Mouse (Mus musculus) midbrain, embryonic 12.5 days (tissue): Measurements from ENCODE around the gene Hdac9. TPM values are rescaled to one million over a fixed set of nuclear protein-coding genes. Genes with fewer than 3 reads are reported as not detected.

ENCODE experiments used
- ATAC-seq: fragments of 200-750 bp; cut with Nextera tagmentation; 2 replicates; pipeline ENCODE4 v1.8.0; 2017; ENCODE audit warnings: low read depth, moderate TSS enrichment, moderate library complexity; ENCODE audit not compliant: low FRiP score
- H3K27ac ChIP-seq: fragments of 300-500 bp; sonication (generic); replicated peaks from 2 replicates; pipeline ENCODE4 v1.5.1; 2016; ENCODE audit warnings: mild to moderate bottlenecking
- H3K27me3 ChIP-seq: fragments of 300-500 bp; sonication (generic); 2 replicates; pipeline ENCODE4 v1.6.1; 2016; ENCODE audit warnings: mild to moderate bottlenecking
- H3K36me3 ChIP-seq: fragments of 300-500 bp; sonication (generic); 2 replicates; pipeline ENCODE4 v1.6.1; 2016
- H3K4me1 ChIP-seq: fragments of 300-500 bp; sonication (generic); 2 replicates; pipeline ENCODE4 v1.6.1; 2016
- H3K4me2 ChIP-seq: fragments of 300-500 bp; sonication (generic); replicated peaks from 2 replicates; pipeline ENCODE4 v1.6.1; 2016; ENCODE audit warnings: mild to moderate bottlenecking, moderate library complexity
- H3K4me3 ChIP-seq: fragments of 300-500 bp; sonication (generic); 2 replicates; pipeline ENCODE4 v1.5.1; 2016; ENCODE audit warnings: mild to moderate bottlenecking
- H3K9ac ChIP-seq: fragments of 300-500 bp; sonication (generic); replicated peaks from 2 replicates; pipeline ENCODE4 v1.6.1; 2016; ENCODE audit warnings: mild to moderate bottlenecking, moderate library complexity
- H3K9me3 ChIP-seq: fragments of 300-500 bp; sonication (generic); 2 replicates; pipeline ENCODE4 v1.6.1; 2016; ENCODE audit warnings: mild to moderate bottlenecking
- WGBS: fragments of 180-500 bp; shearing (Covaris S2); methylation state at CpG from one replicate; pipeline ENCODE4 v1.1.7; 2016; 5-methylcytosine and 5-hydroxymethylcytosine counted together
- polyA plus RNA-seq: library from polyadenylated mRNA; unstranded; fragments of >200 nt; fragmentation: Nextera tagmentation; extraction: Ambion mirVana; gene quantifications from 2 replicates; pipeline ENCODE4 v1.2.1, GENCODE M21; 2016

The Hdac9 gene
- polyA plus RNA-seq, 1 experiment from 2014 or later: 14.4 TPM

DNA sequence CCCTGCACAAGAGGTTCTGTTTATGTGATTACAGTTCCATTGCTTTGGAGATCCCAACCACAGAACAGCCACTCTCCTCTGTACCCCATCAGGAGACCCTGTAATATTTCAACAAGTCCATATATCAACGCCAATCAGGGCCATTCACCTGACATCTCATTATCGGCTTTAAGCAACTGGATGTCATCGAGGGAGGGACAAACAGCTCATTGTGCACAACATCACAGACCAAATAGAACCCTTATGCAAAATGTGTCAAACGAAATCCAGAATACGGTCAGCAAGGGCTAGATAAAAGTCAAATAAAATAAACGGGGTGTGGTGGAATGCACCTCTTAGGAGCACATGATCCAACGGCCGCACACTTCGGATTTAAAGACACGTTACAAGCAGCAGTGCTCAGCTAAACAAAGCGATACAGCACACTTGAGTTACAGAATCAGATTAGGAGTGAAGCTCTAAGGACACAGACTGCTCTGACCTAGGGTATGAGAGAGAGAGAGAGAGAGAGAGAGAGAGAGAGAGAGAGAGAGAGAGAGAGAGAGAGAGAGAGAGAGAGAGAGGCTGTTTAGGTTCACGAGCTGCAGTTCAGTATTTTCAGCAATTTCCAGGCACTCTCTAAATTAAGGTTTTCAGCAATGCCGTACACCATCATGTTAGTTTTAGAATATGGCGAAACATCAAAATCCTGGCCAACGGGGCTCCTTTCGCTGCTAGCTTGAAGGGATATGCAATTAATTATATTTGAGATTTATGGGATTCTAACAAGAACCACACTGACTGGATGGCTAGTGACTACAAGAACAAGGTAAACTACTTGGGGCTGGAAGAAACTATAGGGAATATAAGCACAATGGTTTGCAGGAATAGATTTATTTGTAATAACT is 279.4 kb downstream of the Hdac9 start:
- no peaks in the 10 kb centered on the region for H3K36me3 ChIP-seq
- no peak overlapping the region for H3K9ac ChIP-seq
- no peak overlapping the region for H3K4me3 ChIP-seq
- H3K27ac ChIP-seq: no peak overlapping the region
- 83% methylated on average over 16 of the region's 16 CpGs for WGBS
- no peaks in the 10 kb centered on the region for H3K27me3 ChIP-seq
- ATAC-seq: no peak
- H3K4me2 ChIP-seq: no peak overlapping the region
- H3K9me3 ChIP-seq: no peaks in the 10 kb centered on the region
- H3K4me1 ChIP-seq: 0 out of 2 replicates have a peak, but pooled peaks cover 6% of the 10 kb centered on the region

GRCm38 (mm10) chr12:34619101-34619500 is 297.8 kb downstream of the Hdac9 start:
- Histone ChIP-seq H3K4me2 (no peak overlapping the region), H3K27ac (no peak overlapping the region), H3K4me1 (no peaks in the 10 kb centered on the region), H3K9ac (no peak overlapping the region), H3K27me3 (no peaks in the 10 kb centered on the region), H3K36me3 (no peaks in the 10 kb centered on the region), H3K9me3 (no peaks in the 10 kb centered on the region), H3K4me3 (no peak overlapping the region)
- WGBS: 87% methylated on average over 5 of the region's 5 CpGs
- ATAC-seq: no peak

- H3K4me2 ChIP-seq: no peak overlapping the region
- no peaks in the 10 kb centered on the region for H3K9me3 ChIP-seq
- no peak overlapping the region for H3K9ac ChIP-seq
- no peaks in the 10 kb centered on the region for H3K36me3 ChIP-seq
- no peak overlapping the region for H3K27ac ChIP-seq
- 82% methylated on average over 3 of the region's 3 CpGs for WGBS
- no peak for ATAC-seq
- H3K4me3 ChIP-seq: no peak overlapping the region
- H3K27me3 ChIP-seq: no peaks in the 10 kb centered on the region
- no peaks in the 10 kb centered on the region for H3K4me1 ChIP-seq
These were observed 298.6 kb downstream of the Hdac9 start for GRCm38 (mm10) chr12:34618321-34618720.

DNA sequence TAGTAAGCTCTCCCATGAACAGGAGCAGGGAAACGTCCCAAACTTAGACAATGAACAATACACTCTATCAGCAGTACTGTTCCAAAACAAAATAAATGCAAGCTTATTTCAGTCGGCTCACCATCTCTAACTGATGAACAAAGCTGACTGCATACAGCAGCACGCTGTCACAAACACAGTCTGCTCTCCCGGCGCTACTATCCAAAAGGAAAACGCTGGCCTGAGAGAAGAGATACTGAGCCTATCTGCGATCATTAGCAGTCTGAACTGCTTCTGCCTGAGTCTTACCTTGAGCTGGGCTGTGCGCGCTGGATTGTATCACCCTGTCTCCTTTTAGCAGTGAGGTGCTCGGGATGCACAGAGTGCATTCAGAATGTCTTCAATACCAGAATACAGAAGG is 299.1 kb downstream of the Hdac9 start:
- Histone ChIP-seq H3K27me3 (no peaks in the 10 kb centered on the region), H3K4me1 (no peaks in the 10 kb centered on the region), H3K4me2 (no peak overlapping the region), H3K9me3 (no peaks in the 10 kb centered on the region), H3K36me3 (no peaks in the 10 kb centered on the region), H3K9ac (no peak overlapping the region), H3K27ac (no peak overlapping the region), H3K4me3 (no peak overlapping the region)
- WGBS: 83% methylated on average over 10 of the region's 10 CpGs
- no peak for ATAC-seq

DNA sequence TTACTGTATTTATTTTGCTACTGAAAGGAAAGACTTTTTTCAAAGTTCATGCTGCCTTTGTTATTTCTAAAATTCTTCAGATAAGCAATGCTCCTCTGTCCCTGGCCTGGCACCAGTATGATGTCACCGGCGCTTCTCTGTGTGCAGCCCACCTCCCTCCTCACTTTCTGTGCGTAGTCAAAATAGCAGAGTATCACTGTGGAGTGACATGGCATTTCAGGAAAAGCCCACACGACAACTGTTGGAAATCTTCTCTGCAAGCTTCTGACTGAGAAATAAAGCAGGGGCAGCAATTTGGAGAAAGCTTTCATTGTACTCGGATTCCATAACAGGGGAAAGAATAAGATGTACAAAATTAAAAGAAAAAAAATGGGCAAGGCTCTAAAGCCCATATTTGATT is 302.1 kb downstream of the Hdac9 start:
- no peaks in the 10 kb centered on the region for H3K27me3 ChIP-seq
- H3K4me2 ChIP-seq: no peak overlapping the region
- H3K9ac ChIP-seq: no peak overlapping the region
- no peaks in the 10 kb centered on the region for H3K36me3 ChIP-seq
- WGBS: 80% methylated on average over 5 of the region's 5 CpGs
- H3K27ac ChIP-seq: no peak overlapping the region
- no peak for ATAC-seq
- H3K9me3 ChIP-seq: no peaks in the 10 kb centered on the region
- H3K4me3 ChIP-seq: no peak overlapping the region
- no peaks in the 10 kb centered on the region for H3K4me1 ChIP-seq

DNA sequence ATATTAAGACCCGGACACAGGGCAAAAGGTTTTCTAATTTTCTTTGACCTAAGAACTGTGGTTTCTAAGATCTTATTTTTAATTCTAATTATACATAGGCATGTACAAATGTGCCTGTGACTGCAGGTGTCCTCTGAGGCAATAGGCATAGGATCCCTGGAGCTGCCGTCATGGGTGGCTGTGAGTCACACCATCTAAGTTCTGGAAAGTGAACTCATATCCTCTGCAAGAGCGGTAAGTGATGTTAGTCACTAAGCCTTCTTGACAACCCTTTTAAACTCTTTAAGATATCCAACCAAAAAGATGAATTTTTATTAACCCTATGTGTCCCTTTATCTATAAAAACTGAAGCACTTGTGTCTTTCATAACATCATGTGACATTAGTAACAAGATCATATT is 304.4 kb downstream of the Hdac9 start:
- no peaks in the 10 kb centered on the region for H3K9me3 ChIP-seq
- H3K27ac ChIP-seq: no peak overlapping the region
- H3K4me2 ChIP-seq: no peak overlapping the region
- no peaks in the 10 kb centered on the region for H3K36me3 ChIP-seq
- H3K9ac ChIP-seq: no peak overlapping the region
- no peaks in the 10 kb centered on the region for H3K4me1 ChIP-seq
- H3K27me3 ChIP-seq: no peaks in the 10 kb centered on the region
- no peak overlapping the region for H3K4me3 ChIP-seq
- ATAC-seq: no peak
- WGBS: 93% methylated on average over 3 of the region's 3 CpGs

DNA sequence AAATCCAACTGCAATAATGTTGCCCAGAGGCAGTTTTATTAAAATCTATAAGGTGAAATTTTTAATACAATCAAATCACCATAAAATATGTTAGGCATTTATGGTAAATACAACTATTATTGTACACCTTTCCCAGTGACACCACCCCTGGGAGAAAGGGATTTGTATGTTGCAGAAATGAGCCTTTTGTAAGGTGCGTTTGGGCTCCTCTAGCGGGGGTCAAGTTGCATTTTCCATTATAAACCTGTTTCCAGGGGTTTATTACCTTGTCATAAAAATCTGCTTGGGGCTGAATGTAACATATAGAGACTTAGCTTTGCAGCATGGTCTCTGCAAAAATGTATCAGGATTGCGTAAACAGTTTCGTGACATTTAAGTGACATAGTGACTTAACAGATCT is 312.4 kb downstream of the Hdac9 start:
- Histone ChIP-seq H3K27ac (no peak overlapping the region), H3K4me2 (no peak overlapping the region), H3K4me1 (no peaks in the 10 kb centered on the region), H3K27me3 (no peaks in the 10 kb centered on the region), H3K9me3 (no peaks in the 10 kb centered on the region), H3K36me3 (no peaks in the 10 kb centered on the region), H3K9ac (no peak overlapping the region), H3K4me3 (no peak overlapping the region)
- WGBS: 92% methylated on average over 4 of the region's 4 CpGs
- no peak for ATAC-seq

GRCm38 (mm10) chr12:34594167-34594793 is 322.6 kb downstream of the Hdac9 start:
- no peak for ATAC-seq
- Histone ChIP-seq H3K9ac (no peak overlapping the region), H3K4me3 (no peak overlapping the region), H3K9me3 (no peaks in the 10 kb centered on the region), H3K36me3 (no peaks in the 10 kb centered on the region), H3K4me2 (no peak overlapping the region), H3K27me3 (no peaks in the 10 kb centered on the region), H3K4me1 (no peaks in the 10 kb centered on the region), H3K27ac (no peak overlapping the region)
- WGBS: 90% methylated on average over 10 of the region's 10 CpGs

GRCm38 (mm10) chr12:34587171-34587570 is 329.7 kb downstream of the Hdac9 start:
- Histone ChIP-seq H3K27ac (no peak overlapping the region), H3K4me1 (no peaks in the 10 kb centered on the region), H3K27me3 (no peaks in the 10 kb centered on the region), H3K4me2 (no peak overlapping the region), H3K9me3 (no peaks in the 10 kb centered on the region), H3K36me3 (no peaks in the 10 kb centered on the region), H3K9ac (no peak overlapping the region), H3K4me3 (no peak overlapping the region)
- ATAC-seq: no peak
- WGBS: 40% methylated on average over 4 of the region's 4 CpGs

GRCm38 (mm10) chr12:34582522-34582921 is 334.4 kb downstream of the Hdac9 start:
- no peaks in the 10 kb centered on the region for H3K36me3 ChIP-seq
- ATAC-seq: no peak
- WGBS: 87% methylated on average over 4 of the region's 4 CpGs
- no peaks in the 10 kb centered on the region for H3K4me1 ChIP-seq
- H3K9me3 ChIP-seq: no peaks in the 10 kb centered on the region
- no peaks in the 10 kb centered on the region for H3K27me3 ChIP-seq
- H3K9ac ChIP-seq: no peak overlapping the region
- H3K4me2 ChIP-seq: no peak overlapping the region
- H3K27ac ChIP-seq: no peak overlapping the region
- H3K4me3 ChIP-seq: no peak overlapping the region

DNA sequence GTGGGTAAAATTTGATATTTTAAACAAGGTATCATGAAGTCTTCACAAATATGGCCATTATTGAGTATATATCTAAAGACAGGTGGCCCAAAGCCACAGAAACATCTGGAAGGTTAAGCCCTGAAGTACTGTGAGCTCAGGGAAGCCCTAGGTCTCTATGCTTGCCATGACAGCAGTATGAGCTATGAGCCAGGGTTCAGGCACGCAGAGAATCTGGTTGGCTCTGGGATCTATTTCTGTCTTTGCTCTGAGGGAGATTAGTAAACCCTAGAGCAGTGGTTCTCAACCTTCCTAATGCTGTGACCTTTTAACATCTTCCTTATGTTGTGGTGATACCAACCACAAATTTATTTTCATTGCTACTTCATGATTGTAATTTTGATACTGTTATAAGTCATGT is 337.7 kb downstream of the Hdac9 start:
- H3K9me3 ChIP-seq: no peaks in the 10 kb centered on the region
- no peaks in the 10 kb centered on the region for H3K27me3 ChIP-seq
- H3K4me1 ChIP-seq: no peaks in the 10 kb centered on the region
- no peak for ATAC-seq
- WGBS: 77% methylated on average over 1 of the region's 1 CpGs
- no peak overlapping the region for H3K4me2 ChIP-seq
- H3K4me3 ChIP-seq: no peak overlapping the region
- no peak overlapping the region for H3K27ac ChIP-seq
- no peak overlapping the region for H3K9ac ChIP-seq
- H3K36me3 ChIP-seq: no peaks in the 10 kb centered on the region

DNA sequence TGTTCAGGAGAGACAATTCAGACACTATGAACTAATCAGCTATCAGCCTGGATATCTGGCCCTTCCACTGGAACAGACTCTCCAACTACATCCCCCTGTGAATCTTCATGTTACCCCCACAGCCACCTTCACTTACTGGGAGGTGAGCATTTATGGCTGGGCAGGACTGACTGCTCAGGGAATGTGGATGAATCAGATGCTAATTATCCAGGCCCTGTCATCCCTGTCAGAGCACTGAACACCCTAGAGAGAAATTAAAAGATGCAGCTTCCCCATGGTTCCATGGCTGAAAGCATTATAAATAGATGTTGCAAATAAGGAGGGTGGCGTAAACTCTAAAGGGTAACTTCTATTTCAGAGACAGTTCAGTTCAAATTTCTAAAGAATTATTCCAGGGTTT is 345.8 kb downstream of the Hdac9 start:
- no peak overlapping the region for H3K9ac ChIP-seq
- ATAC-seq: no peak
- H3K4me2 ChIP-seq: no peak overlapping the region
- H3K4me3 ChIP-seq: no peak overlapping the region
- H3K27ac ChIP-seq: no peak overlapping the region
- H3K9me3 ChIP-seq: no peaks in the 10 kb centered on the region
- H3K36me3 ChIP-seq: no peaks in the 10 kb centered on the region
- H3K4me1 ChIP-seq: no peaks in the 10 kb centered on the region
- no peaks in the 10 kb centered on the region for H3K27me3 ChIP-seq
- WGBS: 87% methylated on average over 1 of the region's 1 CpGs
